Mouse (Mus musculus): ENCODE measurements around the gene Phc1. TPM values are rescaled to one million over a fixed set of nuclear protein-coding genes. Genes with fewer than 3 reads are reported as not detected.

Phc1 gene
- polyA plus RNA-seq, 1 experiment from 2014 or later: 36.9 TPM

GRCm38 (mm10) chr6:122269170-122269569 is 71.2 kb downstream of the Phc1 start:
- Histone ChIP-seq H3K27ac (replicated peaks; ENCODE audit: low read depth, low read length) (no peak overlapping the region), H3K4me3 (ENCODE audit: low read depth, low read length) (no peak overlapping the region), H3K27me3 (ENCODE audit: control insufficient read depth, insufficient read depth, low read length) (no peaks in the 10 kb centered on the region), H3K9ac (ENCODE audit: low read length) (no peak overlapping the region), H3K4me2 (ENCODE audit: low read depth, severe bottlenecking) (no peak overlapping the region), H3K36me3 (ENCODE audit: control insufficient read depth, insufficient read depth, low read length) (no peaks in the 10 kb centered on the region), H3K4me1 (ENCODE audit: control insufficient read depth, insufficient read depth, low read length) (no peaks in the 10 kb centered on the region), H3K9me3 (ENCODE audit: control insufficient read depth, low read length) (no peaks in the 10 kb centered on the region)
- no peak for DNase-seq (ENCODE audit: low spot score)
- WGBS: 87% methylated on average over 4 of the region's 4 CpGs
- no peak for ATAC-seq (ENCODE audit: insufficient number of reproducible peaks, low FRiP score, low TSS enrichment, low read depth)

GRCm38 (mm10) chr6:122268561-122268960 is 71.8 kb downstream of the Phc1 start:
- Histone ChIP-seq H3K36me3 (ENCODE audit: control insufficient read depth, insufficient read depth, low read length) (no peaks in the 10 kb centered on the region), H3K27ac (replicated peaks; ENCODE audit: low read depth, low read length) (no peak overlapping the region), H3K4me1 (ENCODE audit: control insufficient read depth, insufficient read depth, low read length) (no peaks in the 10 kb centered on the region), H3K27me3 (ENCODE audit: control insufficient read depth, insufficient read depth, low read length) (no peaks in the 10 kb centered on the region), H3K9me3 (ENCODE audit: control insufficient read depth, low read length) (no peaks in the 10 kb centered on the region), H3K9ac (ENCODE audit: low read length) (no peak overlapping the region), H3K4me2 (ENCODE audit: low read depth, severe bottlenecking) (no peak overlapping the region), H3K4me3 (ENCODE audit: low read depth, low read length) (no peak overlapping the region)
- WGBS: 88% methylated on average over 3 of the region's 3 CpGs
- ATAC-seq (ENCODE audit: insufficient number of reproducible peaks, low FRiP score, low TSS enrichment, low read depth) (no peak), DNase-seq (ENCODE audit: low spot score) (no peak)

Other genes with a start within 250 kb of the Phc1 start
- gene Klrg1, start 57.7 kb downstream of the Phc1 start, polyA plus RNA-seq (2014; fragmentation: Nextera tagmentation; extraction: Ambion mirVana): 0.20 TPM in 1 of 2 replicates, not detected in the other
- 82.0 and 85.4 TPM in 2 replicates for gene M6pr, start 31.8 kb downstream of the Phc1 start, polyA plus RNA-seq (2014; fragmentation: Nextera tagmentation; extraction: Ambion mirVana)
- 50.7 and 56.2 TPM in 2 replicates for gene Rimklb, start 158.2 kb upstream of the Phc1 start, polyA plus RNA-seq (2014; fragmentation: Nextera tagmentation; extraction: Ambion mirVana)
- 0.33 and 0.44 TPM in 2 replicates for gene Mfap5, start 165.3 kb upstream of the Phc1 start, polyA plus RNA-seq (2014; fragmentation: Nextera tagmentation; extraction: Ambion mirVana)
- 0.09 and 0.24 TPM in 2 replicates for gene Aicda, start 213.2 kb upstream of the Phc1 start, polyA plus RNA-seq (2014; fragmentation: Nextera tagmentation; extraction: Ambion mirVana)